Mouse (Mus musculus): Measurements from ENCODE around the gene Olfr1181.
"Not testable (repeated sequence)": the region's sequence is repeated elsewhere in the genome, so short reads cannot be mapped to it uniquely, and the experiment has no call there.

The Olfr1181 gene

GRCm38 (mm10) chr2:88426071-88426470, at the start of gene Olfr1181:
Gene Olfr1181, minus strand, starts transcription at chr2:88426171.
- DNase-seq, result no peak

GRCm38 (mm10) chr2:88454567-88454966, 28.6 kb upstream of the Olfr1181 start, which contains the start of gene Olfr1183:
Gene Olfr1183, plus strand, starts transcription at chr2:88454867.
- DNase-seq, result not testable (repeated sequence)

GRCm38 (mm10) chr2:88449031-88449430, 23.1 kb upstream of the Olfr1181 start, which contains the start of gene Gm13757:
Gene Gm13757, minus strand, starts transcription at chr2:88449131.
- no peak for DNase-seq

GRCm38 (mm10) chr2:88419051-88419450, 6.9 kb downstream of the Olfr1181 start, which contains the start of gene Olfr1180:
Gene Olfr1180, minus strand, starts transcription at chr2:88419151.
- DNase-seq, result no peak

- DNase-seq, result no peak
Observed at GRCm38 (mm10) chr2:88406353-88406752, 19.6 kb downstream of the Olfr1181 start, which contains the start of gene Olfr1179. Gene Olfr1179, minus strand, starts transcription at chr2:88406453.

GRCm38 (mm10) chr2:88386762-88387161, 39.2 kb downstream of the Olfr1181 start, which contains the start of gene Olfr1178:
Gene Olfr1178, plus strand, starts transcription at chr2:88387062.
- DNase-seq, result no peak
